10 mouse cellular contexts compared by ENCODE assay signal in genomic region chr9:23062656-23063444, GRCm38 (mm10).
DNase-seq lines count a peak whose midpoint lies in the region; ATAC-seq and TF ChIP-seq lines count a peak whose summit lies in the region.
"Had no signal": no experiment of that assay in that cellular context is flagged by ENCODE, and none has a peak within 500 bp of the region (broad histone marks: within the 10 kb centered on the region; RNA-seq: fewer than 3 reads in every experiment).

No protein-coding gene starts in this region.

- H3K4me1 ChIP-seq in forebrain, embryonic 12.5 days = peaks cover 31% of the 10 kb centered on the region
- H3K4me1 ChIP-seq in limb, embryonic 14.5 days (ENCODE audit: control insufficient read depth, insufficient read depth, low read length) = peaks cover 24% of the 10 kb centered on the region
- H3K4me1 ChIP-seq in liver, postnatal 0 days (ENCODE audit: insufficient read depth) = peaks cover 2% of the 10 kb centered on the region; the same call in 1 of the 2 replicates

- TF ChIP-seq CTCF in liver, postnatal 0 days (IDR thresholded peaks at IDR 0.05; ENCODE audit: low read depth) = no peak

- H3K36me3 ChIP-seq in forebrain, embryonic 12.5 days (replicated peaks) = no peaks in the 10 kb centered on the region
- H3K36me3 ChIP-seq in limb, embryonic 14.5 days (ENCODE audit: control insufficient read depth, insufficient read depth, low read length) = no peaks in the 10 kb centered on the region
- H3K36me3 ChIP-seq in liver, postnatal 0 days (replicated peaks; ENCODE audit: insufficient read depth, low read length) = no peaks in the 10 kb centered on the region

- H3K9ac ChIP-seq in forebrain, embryonic 12.5 days = no peak overlapping the region
- H3K9ac ChIP-seq in limb, embryonic 14.5 days (ENCODE audit: low read depth, low read length, severe bottlenecking) = no peak overlapping the region
- no peak overlapping the region for H3K9ac ChIP-seq in liver, postnatal 0 days (replicated peaks)

- TF ChIP-seq EP300 in liver, postnatal 0 days (IDR thresholded peaks at IDR 0.05; ENCODE audit: low read depth) = no peak

- 51% methylated on average over 7 of the region's 7 CpGs for WGBS in forebrain, embryonic 12.5 days
- 31% methylated on average over 7 of the region's 7 CpGs for WGBS in limb, embryonic 14.5 days
- 60% methylated on average over 7 of the region's 7 CpGs for WGBS in liver, postnatal 0 days (ENCODE audit: insufficient replicate concordance)

- no peak overlapping the region for H3K4me2 ChIP-seq in forebrain, embryonic 12.5 days
- H3K4me2 ChIP-seq in limb, embryonic 14.5 days (replicated peaks; ENCODE audit: low read depth, low read length, severe bottlenecking) = no peak overlapping the region
- no peak overlapping the region for H3K4me2 ChIP-seq in liver, postnatal 0 days (ENCODE audit: low read depth, low read length)

- ATAC-seq in forebrain, embryonic 12.5 days (ENCODE audit: low FRiP score) = peak; percentile 42
- ATAC-seq in limb, embryonic 14.5 days (ENCODE audit: low FRiP score, low read depth) = peak; percentile 37; the same call in 1 of the 2 replicates
- ATAC-seq in liver, postnatal 0 days = no peak
- no peak for ATAC-seq in frontal cortex, adult (ENCODE audit: low TSS enrichment)

- no peaks in the 10 kb centered on the region for H3K9me3 ChIP-seq in forebrain, embryonic 12.5 days
- H3K9me3 ChIP-seq in limb, embryonic 14.5 days (ENCODE audit: control insufficient read depth, low read length) = no peaks in the 10 kb centered on the region
- no peaks in the 10 kb centered on the region for H3K9me3 ChIP-seq in liver, postnatal 0 days (ENCODE audit: low read length)

- H3K27ac ChIP-seq in forebrain, embryonic 12.5 days = peak overlapping the region; percentile 66; the same call in 1 of the 2 replicates
- H3K27ac ChIP-seq in limb, embryonic 14.5 days (replicated peaks; ENCODE audit: low read depth, low read length) = no peak overlapping the region
- no peak overlapping the region for H3K27ac ChIP-seq in liver, postnatal 0 days (ENCODE audit: low read depth)
- H3K27ac ChIP-seq: kidney, postnatal 0 days had no signal

- H3K4me3 ChIP-seq in forebrain, embryonic 12.5 days (replicated peaks) = no peak overlapping the region
- H3K4me3 ChIP-seq in limb, embryonic 14.5 days (replicated peaks; ENCODE audit: low read length) = no peak overlapping the region
- H3K4me3 ChIP-seq in liver, postnatal 0 days (ENCODE audit: low read depth, low read length) = no peak overlapping the region

- peaks cover 23% of the 10 kb centered on the region for H3K27me3 ChIP-seq in forebrain, embryonic 12.5 days
- no peaks in the 10 kb centered on the region for H3K27me3 ChIP-seq in limb, embryonic 14.5 days (ENCODE audit: control insufficient read depth, insufficient read depth, low read length)
- no peaks in the 10 kb centered on the region for H3K27me3 ChIP-seq in liver, postnatal 0 days (ENCODE audit: insufficient read depth, low read length)

- DNase-seq in embryo, embryonic 10.5 days (ENCODE audit: low spot score) = peak; percentile 23
- DNase-seq in embryo, embryonic 10 days (ENCODE audit: low spot score) = no peak
- DNase-seq in 416B (ENCODE audit: low read depth) = peak; percentile 83
- no peak for DNase-seq in limb, embryonic 14.5 days (ENCODE audit: low spot score)
- no peak for DNase-seq in urinary bladder, adult 18-20 months (ENCODE audit: low spot score in 2 of 2)
- no peak for DNase-seq in liver, postnatal 0 days
- DNase-seq: lung, postnatal 14 days had no signal

- TF ChIP-seq POLR2A in limb, embryonic 14.5 days (IDR thresholded peaks at IDR 0.05; ENCODE audit: borderline replicate concordance, extremely low read depth, insufficient read depth, insufficient read length) = no peak

Comparison
In these comparisons a context has a peak if more than half of its experiments do, and no peak if none do; other contexts are left out.
1. DNase-seq: peak in embryo, embryonic 10.5 days (single experiment) and 416B (single experiment); none in embryo, embryonic 10 days (single experiment), limb, embryonic 14.5 days (single experiment), urinary bladder, adult 18-20 months (0 of 2) and liver, postnatal 0 days (single experiment).
2. ATAC-seq: peak in forebrain, embryonic 12.5 days (single experiment) and limb, embryonic 14.5 days (single experiment); none in liver, postnatal 0 days (single experiment) and frontal cortex, adult (single experiment).